Mouse (Mus musculus): ENCODE measurements at regions not wholly inside any gene's neighbourhood (a gene's known extent, or its start where the extent isn't known, plus 50 kb on each side); places are given as distances from the start of the nearest gene placed in this dataset.

DNA sequence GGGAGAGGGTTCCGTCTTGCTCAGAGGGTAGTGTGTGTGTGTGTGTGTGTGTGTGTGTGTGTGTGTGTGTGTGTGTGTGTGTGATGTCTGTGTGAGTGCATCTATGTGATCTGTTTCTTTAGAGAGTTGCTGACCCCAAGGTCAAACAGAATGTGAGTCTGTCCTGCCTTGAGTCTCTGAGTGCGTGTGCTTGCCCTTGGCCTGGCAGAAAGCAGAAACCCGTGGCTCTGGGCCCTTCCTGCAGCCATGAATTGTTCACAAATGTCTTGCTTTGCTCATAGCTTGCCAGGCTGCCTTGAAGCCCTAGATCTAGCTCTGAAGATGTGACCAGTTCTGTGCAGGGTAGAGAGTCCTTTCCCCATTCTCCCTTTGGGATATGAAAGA is 76.4 kb upstream of the Pmepa1 start:
- Histone ChIP-seq H3K27me3 (ENCODE audit: insufficient read depth, low read length) (peaks cover 8% of the 10 kb centered on the region; the same call in 1 of the 2 replicates), H3K9me3 (ENCODE audit: low read length) (no peaks in the 10 kb centered on the region), H3K36me3 (ENCODE audit: insufficient read depth, low read length) (no peaks in the 10 kb centered on the region), H3K4me3 (replicated peaks; ENCODE audit: low read length) (no peak overlapping the region), H3K4me1 (replicated peaks; ENCODE audit: low read depth, low read length) (peaks cover 24% of the 10 kb centered on the region)
- TF ChIP-seq CTCF (conservative IDR thresholded peaks at IDR 0.05; ENCODE audit: low read length) (no peak), POU5F1 (IDR thresholded peaks at IDR 0.05; ENCODE audit: borderline replicate concordance, low read length) (no peak), NANOG (IDR thresholded peaks at IDR 0.05; ENCODE audit: borderline replicate concordance, low read length) (no peak)

DNA sequence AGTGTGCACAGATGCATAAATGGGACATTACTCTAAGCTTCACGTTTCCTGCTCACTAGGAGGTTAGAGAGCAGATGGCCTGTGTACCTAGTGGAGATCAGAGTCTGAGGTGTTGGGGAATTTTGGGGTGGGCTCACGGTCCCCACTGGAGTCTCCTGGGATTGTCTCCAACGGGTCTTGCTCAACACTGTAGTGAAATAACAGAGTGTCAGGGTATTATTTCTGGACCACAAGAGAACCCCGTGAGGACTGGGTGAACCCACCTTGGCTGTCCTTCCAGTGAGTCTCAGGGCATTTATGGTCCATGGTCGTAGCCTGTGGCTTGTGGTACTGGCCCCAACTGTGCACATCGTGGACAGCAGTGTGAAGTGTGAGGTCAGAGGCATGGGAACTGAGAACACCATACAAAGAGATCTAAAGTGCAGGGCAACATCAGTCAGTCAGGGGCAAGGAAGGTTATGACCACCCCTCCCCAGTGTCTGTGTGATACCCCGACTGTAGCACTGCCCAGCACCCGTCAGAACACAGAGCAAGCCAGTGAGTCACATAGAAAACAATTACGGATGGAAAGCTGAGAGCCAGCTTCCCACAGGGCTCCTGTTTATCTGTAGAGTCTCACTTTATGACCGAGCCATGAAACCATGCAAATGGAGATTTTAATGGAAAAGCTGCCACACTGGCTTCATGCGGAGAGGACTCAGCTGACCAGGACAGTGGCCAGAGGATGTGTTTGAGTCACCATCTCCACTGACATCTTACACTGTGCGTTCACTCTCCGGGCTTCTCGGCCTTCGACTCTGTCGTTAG is 77.3 kb upstream of the Pmepa1 start:
- no peak overlapping the region for H3K4me3 ChIP-seq (replicated peaks; ENCODE audit: low read length)
- H3K27me3 ChIP-seq (ENCODE audit: insufficient read depth, low read length) = peaks cover 17% of the 10 kb centered on the region
- H3K36me3 ChIP-seq (ENCODE audit: insufficient read depth, low read length) = no peaks in the 10 kb centered on the region
- H3K9me3 ChIP-seq (ENCODE audit: low read length) = no peaks in the 10 kb centered on the region
- peaks cover 24% of the 10 kb centered on the region for H3K4me1 ChIP-seq (replicated peaks; ENCODE audit: low read depth, low read length)
- no peak for TF ChIP-seq NANOG (IDR thresholded peaks at IDR 0.05; ENCODE audit: borderline replicate concordance, low read length)
- no peak for TF ChIP-seq POU5F1 (IDR thresholded peaks at IDR 0.05; ENCODE audit: borderline replicate concordance, low read length)
- no peak for TF ChIP-seq CTCF (conservative IDR thresholded peaks at IDR 0.05; ENCODE audit: low read length)

DNA sequence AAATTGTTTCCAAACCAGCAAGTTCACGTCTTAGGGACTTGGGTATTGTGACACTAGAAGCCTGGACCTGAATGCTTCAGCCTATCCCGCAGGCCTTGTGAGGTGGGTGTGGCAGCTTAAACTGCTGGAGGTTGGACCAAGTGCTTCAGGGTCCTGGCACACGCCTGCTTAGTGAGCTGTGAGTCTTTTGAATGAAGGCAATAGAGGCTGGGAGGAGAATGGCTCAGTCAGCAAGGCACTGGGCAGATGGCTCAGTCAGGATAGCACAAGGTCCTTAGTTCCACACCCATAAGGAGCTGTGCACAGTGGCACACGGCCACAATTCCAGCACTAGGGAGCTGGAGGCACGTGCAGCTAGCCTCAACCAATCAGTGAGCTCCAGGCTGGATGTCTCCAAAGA is 80.5 kb upstream of the Pmepa1 start:
- TF ChIP-seq CTCF (conservative IDR thresholded peaks at IDR 0.05; ENCODE audit: low read length) (no peak), POU5F1 (IDR thresholded peaks at IDR 0.05; ENCODE audit: borderline replicate concordance, low read length) (no peak), NANOG (IDR thresholded peaks at IDR 0.05; ENCODE audit: borderline replicate concordance, low read length) (no peak)
- no peaks in the 10 kb centered on the region for H3K36me3 ChIP-seq (ENCODE audit: insufficient read depth, low read length)
- peaks cover 36% of the 10 kb centered on the region for H3K27me3 ChIP-seq (ENCODE audit: insufficient read depth, low read length)
- H3K4me3 ChIP-seq (replicated peaks; ENCODE audit: low read length) = no peak overlapping the region
- no peaks in the 10 kb centered on the region for H3K9me3 ChIP-seq (ENCODE audit: low read length)
- peaks cover 20% of the 10 kb centered on the region for H3K4me1 ChIP-seq (replicated peaks; ENCODE audit: low read depth, low read length)

DNA sequence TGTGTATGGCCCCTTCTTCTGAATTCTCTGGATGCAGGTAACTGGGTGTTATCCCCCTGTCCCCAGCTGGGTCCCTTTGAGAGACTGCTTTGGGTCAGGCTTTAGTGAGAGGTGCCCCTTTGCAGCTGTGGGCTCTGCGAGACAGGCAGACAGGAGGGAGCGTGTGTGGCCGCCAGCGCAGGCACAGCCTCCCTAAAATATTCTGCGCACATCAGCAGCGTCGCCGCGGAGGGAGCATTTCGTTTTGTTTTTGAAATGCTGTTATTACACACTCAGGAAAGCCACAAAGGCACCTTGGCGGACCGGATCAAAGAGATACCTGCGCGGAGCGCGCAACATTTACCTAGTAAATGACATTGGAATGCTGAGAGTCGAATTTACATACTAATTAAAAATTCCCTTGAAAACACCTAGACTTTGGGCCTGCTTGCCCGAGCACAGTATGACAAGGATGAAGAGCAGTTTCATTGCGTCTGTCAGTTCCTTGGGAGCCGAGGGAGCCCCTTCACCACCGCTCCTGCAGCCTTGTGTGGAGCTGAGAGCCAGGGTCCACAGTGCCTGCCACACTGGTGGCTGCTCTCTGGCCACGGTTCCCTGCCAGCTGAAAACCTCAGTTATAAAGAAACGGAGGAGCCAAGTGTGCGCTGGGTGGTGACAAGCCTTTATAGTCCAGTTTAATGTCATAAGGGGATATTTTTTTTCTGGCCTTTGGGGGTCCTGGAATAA is 89.3 kb upstream of the Pmepa1 start:
- TF ChIP-seq POU5F1 (IDR thresholded peaks at IDR 0.05; ENCODE audit: borderline replicate concordance, low read length) = no peak
- no peak for TF ChIP-seq CTCF (conservative IDR thresholded peaks at IDR 0.05; ENCODE audit: low read length)
- TF ChIP-seq NANOG (IDR thresholded peaks at IDR 0.05; ENCODE audit: borderline replicate concordance, low read length) = no peak
- H3K4me3 ChIP-seq (replicated peaks; ENCODE audit: low read length) = peak overlapping the region; percentile 49
- H3K27me3 ChIP-seq (ENCODE audit: insufficient read depth, low read length) = peaks cover 73% of the 10 kb centered on the region
- no peaks in the 10 kb centered on the region for H3K36me3 ChIP-seq (ENCODE audit: insufficient read depth, low read length)
- H3K9me3 ChIP-seq (ENCODE audit: low read length) = no peaks in the 10 kb centered on the region
- H3K4me1 ChIP-seq (replicated peaks; ENCODE audit: low read depth, low read length) = peaks cover 21% of the 10 kb centered on the region

DNA sequence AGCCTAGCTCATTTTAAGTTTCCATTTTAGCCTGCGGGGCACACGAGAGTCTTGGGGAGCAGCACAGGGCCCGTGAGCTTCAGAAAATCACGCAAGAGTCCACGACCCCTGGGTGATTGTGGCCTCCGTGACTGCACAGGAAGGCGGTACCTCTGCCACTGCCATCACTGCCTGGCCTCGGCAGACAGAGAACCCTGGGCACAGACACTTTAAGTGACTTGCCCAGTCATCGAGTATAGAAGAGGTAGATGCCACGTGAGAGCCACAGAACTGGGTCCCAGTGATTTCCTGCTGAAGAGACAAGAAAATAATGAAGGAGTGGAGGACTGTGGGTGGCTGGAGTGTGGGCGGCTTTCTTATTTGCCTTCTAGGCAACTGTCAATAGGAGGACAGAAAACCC is 90.4 kb upstream of the Pmepa1 start:
- Histone ChIP-seq H3K36me3 (ENCODE audit: insufficient read depth, low read length) (no peaks in the 10 kb centered on the region), H3K27me3 (ENCODE audit: insufficient read depth, low read length) (peaks cover 69% of the 10 kb centered on the region), H3K4me1 (replicated peaks; ENCODE audit: low read depth, low read length) (peaks cover 21% of the 10 kb centered on the region), H3K9me3 (ENCODE audit: low read length) (peaks cover 2% of the 10 kb centered on the region; the same call in 1 of the 2 replicates), H3K4me3 (replicated peaks; ENCODE audit: low read length) (peak overlapping the region; percentile 32; the same call in 1 of the 2 replicates)
- no peak for TF ChIP-seq POU5F1 (IDR thresholded peaks at IDR 0.05; ENCODE audit: borderline replicate concordance, low read length)
- no peak for TF ChIP-seq CTCF (conservative IDR thresholded peaks at IDR 0.05; ENCODE audit: low read length)
- no peak for TF ChIP-seq NANOG (IDR thresholded peaks at IDR 0.05; ENCODE audit: borderline replicate concordance, low read length)

DNA sequence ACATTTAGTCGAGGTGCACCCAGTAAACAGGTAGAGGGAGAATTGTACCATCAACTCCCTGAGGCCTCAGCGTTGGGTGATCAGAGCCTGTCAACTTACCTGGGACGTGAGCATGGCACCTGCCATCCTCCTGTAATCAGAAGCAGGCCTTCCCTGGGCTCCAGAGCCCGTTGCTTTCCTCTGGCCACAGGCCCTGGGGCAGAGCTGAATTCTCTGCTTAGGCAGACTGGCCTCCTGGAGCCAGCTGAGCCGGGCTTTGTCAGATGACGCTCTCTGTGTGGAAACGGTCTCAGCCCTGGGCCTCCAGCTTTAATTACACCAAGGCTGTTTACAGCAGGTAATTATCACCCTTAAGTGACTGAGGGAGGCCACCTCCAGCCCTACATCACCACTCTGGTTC is 92.6 kb upstream of the Pmepa1 start:
- Histone ChIP-seq H3K9me3 (ENCODE audit: low read length) (peaks cover 19% of the 10 kb centered on the region), H3K27me3 (ENCODE audit: insufficient read depth, low read length) (peaks cover 55% of the 10 kb centered on the region), H3K4me3 (replicated peaks; ENCODE audit: low read length) (no peak overlapping the region), H3K36me3 (ENCODE audit: insufficient read depth, low read length) (no peaks in the 10 kb centered on the region), H3K4me1 (replicated peaks; ENCODE audit: low read depth, low read length) (peaks cover 21% of the 10 kb centered on the region)
- TF ChIP-seq NANOG (IDR thresholded peaks at IDR 0.05; ENCODE audit: borderline replicate concordance, low read length) (no peak), POU5F1 (IDR thresholded peaks at IDR 0.05; ENCODE audit: borderline replicate concordance, low read length) (no peak), CTCF (conservative IDR thresholded peaks at IDR 0.05; ENCODE audit: low read length) (no peak)

DNA sequence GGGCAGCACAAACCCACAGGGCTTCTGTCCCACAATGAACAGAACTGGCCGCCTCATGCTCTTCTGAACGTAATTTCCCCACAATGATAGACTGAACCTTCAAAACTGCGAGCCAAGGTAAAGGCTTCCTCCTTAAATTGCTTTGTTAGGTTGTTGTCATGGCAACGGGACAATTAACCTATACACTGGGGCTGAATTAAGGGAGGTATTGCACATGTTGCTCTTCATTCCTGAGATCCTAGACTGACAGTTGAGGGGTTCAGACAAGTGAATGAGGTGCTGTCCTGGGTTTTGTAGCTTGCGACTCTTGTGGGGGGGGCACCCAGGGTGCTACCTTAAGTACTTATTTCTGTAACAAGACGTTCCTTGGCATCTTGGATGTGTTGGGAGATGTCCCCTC is 100.6 kb upstream of the Pmepa1 start:
- Histone ChIP-seq H3K4me3 (replicated peaks; ENCODE audit: low read length) (no peak overlapping the region), H3K4me1 (replicated peaks; ENCODE audit: low read depth, low read length) (peaks cover 23% of the 10 kb centered on the region), H3K9me3 (ENCODE audit: low read length) (peaks cover 15% of the 10 kb centered on the region), H3K36me3 (ENCODE audit: insufficient read depth, low read length) (no peaks in the 10 kb centered on the region), H3K27me3 (ENCODE audit: insufficient read depth, low read length) (peaks cover 7% of the 10 kb centered on the region; the same call in 1 of the 2 replicates)
- TF ChIP-seq NANOG (IDR thresholded peaks at IDR 0.05; ENCODE audit: borderline replicate concordance, low read length) = no peak
- no peak for TF ChIP-seq CTCF (conservative IDR thresholded peaks at IDR 0.05; ENCODE audit: low read length)
- TF ChIP-seq POU5F1 (IDR thresholded peaks at IDR 0.05; ENCODE audit: borderline replicate concordance, low read length) = no peak

DNA sequence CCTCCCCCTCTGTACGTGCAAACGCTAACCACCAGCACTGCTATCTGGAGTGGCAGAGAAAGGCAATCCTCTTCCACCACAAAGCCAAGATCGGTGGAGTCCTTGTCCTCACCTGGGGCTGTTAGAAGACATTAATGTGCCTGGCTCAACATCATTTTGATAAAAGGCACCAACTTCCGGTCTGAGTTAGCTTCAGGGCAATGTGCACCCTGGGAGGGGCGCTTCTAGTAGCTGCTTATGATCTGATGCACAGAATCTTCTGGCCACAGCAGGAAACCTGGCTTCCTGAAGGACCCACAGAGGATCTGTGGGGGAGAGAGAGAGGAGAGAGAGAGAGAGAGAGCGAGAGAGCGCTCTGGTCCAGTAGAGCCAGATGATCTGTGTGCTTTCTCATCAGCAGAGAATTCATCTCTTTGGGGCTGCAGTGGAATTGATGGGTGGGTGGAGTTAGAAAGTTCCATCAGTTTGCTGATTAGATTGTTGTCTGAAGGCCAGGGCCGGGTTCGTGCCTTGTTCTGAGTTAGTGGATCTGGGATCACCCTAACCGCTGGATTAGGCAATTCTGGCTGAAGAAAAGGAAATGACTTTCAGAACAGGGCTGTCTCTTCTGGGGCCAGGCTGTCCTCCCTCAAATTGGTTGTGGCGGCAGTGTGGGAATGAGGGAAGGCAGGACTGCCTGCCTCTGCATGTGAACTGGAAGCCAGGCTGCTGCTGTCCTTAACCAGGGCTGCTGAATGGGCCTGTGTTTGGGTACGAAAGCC is 101.3 kb upstream of the Pmepa1 start:
- peaks cover 8% of the 10 kb centered on the region for H3K9me3 ChIP-seq (ENCODE audit: low read length)
- H3K4me1 ChIP-seq (replicated peaks; ENCODE audit: low read depth, low read length) = peaks cover 31% of the 10 kb centered on the region
- no peaks in the 10 kb centered on the region for H3K36me3 ChIP-seq (ENCODE audit: insufficient read depth, low read length)
- no peak overlapping the region for H3K4me3 ChIP-seq (replicated peaks; ENCODE audit: low read length)
- TF ChIP-seq CTCF (conservative IDR thresholded peaks at IDR 0.05; ENCODE audit: low read length) = no peak
- no peak for TF ChIP-seq POU5F1 (IDR thresholded peaks at IDR 0.05; ENCODE audit: borderline replicate concordance, low read length)
- no peak for TF ChIP-seq NANOG (IDR thresholded peaks at IDR 0.05; ENCODE audit: borderline replicate concordance, low read length)
- H3K27me3 ChIP-seq (ENCODE audit: insufficient read depth, low read length) = peaks cover 7% of the 10 kb centered on the region; the same call in 1 of the 2 replicates

All from E14TG2a.4 (cell line).